Mouse (Mus musculus): ENCODE measurements around the gene Smim20. TPM values are rescaled to one million over a fixed set of nuclear protein-coding genes. Genes with fewer than 3 reads are reported as not detected.

Gene Smim20
- polyA plus RNA-seq (2012; rRNA removed) (15.4 and 17.3 TPM in 2 replicates), polyA plus RNA-seq (2014; fragmentation: Nextera tagmentation; extraction: Ambion mirVana) (35.2 and 38.5 TPM in 2 replicates)

DNA sequence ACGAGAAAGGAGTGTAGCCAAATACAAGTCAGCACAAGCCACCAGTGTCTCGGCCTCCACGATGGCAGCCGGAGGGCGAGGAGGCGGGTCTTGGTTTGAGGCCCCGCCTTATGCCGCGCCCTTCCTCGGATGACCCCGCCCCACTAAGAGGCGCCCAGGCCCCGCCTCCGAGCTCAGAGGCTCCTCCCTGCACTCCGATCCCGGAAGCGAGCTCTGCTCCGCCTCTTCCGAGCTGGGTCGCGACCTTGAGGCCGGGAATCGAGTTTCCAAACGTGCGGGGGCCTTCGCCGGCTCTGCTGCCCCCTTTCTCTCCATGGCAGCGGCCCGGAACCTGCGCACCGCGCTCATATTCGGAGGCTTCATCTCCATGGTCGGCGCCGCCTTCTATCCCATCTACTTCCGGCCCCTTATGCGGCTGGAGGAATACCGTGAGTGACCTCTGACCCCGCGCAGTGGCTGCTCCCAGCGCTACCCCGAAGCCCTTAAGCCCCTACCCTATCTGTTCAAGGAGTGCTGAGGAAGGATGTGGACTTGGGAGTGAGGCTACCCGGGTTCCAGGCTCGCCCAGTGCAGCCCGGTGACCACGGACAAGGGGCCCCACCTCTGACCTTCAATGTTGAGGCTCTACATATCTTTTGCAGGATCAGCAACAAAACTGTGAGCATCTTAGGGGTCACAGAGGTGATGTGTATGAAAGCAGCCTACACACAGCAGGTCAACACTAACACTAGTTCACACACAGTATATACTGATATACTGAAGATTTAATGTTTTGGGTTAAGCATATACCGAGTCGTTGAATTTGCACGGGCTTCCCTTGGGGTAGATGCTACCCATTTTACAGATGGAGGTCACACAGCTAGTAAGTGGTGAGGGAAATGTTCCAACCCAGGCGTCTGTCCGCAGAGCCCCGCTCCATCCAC, at the start of gene Smim20:
TSS of gene Smim20 (plus strand) at position 153 of the 923 bp plus-strand sequence.
- peak within 1 kb of the TSS; percentile 87 for H3K9ac ChIP-seq (replicated peaks)
- 9% methylated on average over 53 of the region's 53 CpGs for WGBS (ENCODE audit: insufficient replicate concordance)
- no peaks in the 10 kb centered on the region for H3K9me3 ChIP-seq (ENCODE audit: control insufficient read depth, low read length)
- peak within 1 kb of the TSS; percentile 58 for H3K27ac ChIP-seq
- no peak for TF ChIP-seq EP300 (IDR thresholded peaks at IDR 0.05; ENCODE audit: low read depth)
- 0 out of 2 replicates have a peak, but pooled peaks have one; percentile 10 for TF ChIP-seq CTCF (IDR thresholded peaks at IDR 0.05; ENCODE audit: low read depth)
- no peaks in the 10 kb centered on the region for H3K27me3 ChIP-seq (ENCODE audit: control insufficient read depth, insufficient read depth, low read length)
- H3K4me3 ChIP-seq (ENCODE audit: insufficient read depth in 1 of 2, low read depth in 2 of 2, low read length in 2 of 2): peak within 1 kb of the TSS; percentile 90 to 92
- peak; percentile 95 for ATAC-seq (ENCODE audit: insufficient read depth)
- no peaks in the 10 kb centered on the region for H3K36me3 ChIP-seq (replicated peaks; ENCODE audit: control insufficient read depth, insufficient read depth, low read depth)
- H3K4me1 ChIP-seq (replicated peaks; ENCODE audit: control insufficient read depth in 2 of 2, insufficient read depth in 2 of 2, low read length in 1 of 2): peaks cover 7 to 27% of the 10 kb centered on the region in 2 experiments; a peak in 3 of 4 replicates
- peak; percentile 68 to 72 (median 71) for DNase-seq (ENCODE audit: low read depth in 3 of 3, low spot score in 3 of 3)
- peak within 1 kb of the TSS; percentile 81 for H3K4me2 ChIP-seq (ENCODE audit: low read depth)

DNA sequence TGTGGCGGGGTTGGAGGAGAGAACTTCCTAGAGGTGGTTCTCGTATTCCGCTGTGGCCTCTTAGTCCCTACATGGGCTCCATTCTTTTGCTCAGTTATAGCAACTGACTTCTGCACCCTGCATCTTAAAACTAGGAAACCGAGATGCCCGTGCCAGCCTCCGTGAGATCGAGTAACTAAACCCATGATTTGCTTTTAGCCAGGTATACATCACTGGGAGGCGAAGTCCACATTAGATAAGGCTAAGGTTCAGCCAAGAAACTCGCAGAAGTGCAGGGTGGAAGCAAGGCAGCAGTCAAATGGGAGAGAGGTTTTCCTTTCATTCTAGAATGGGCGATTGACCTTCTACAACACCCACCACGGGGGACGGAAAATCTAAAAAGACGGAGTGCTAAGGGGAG, 41.4 kb upstream of the Smim20 start:
- Histone ChIP-seq H3K27me3 (ENCODE audit: control insufficient read depth, insufficient read depth, low read length) (no peaks in the 10 kb centered on the region), H3K9ac (replicated peaks) (no peak overlapping the region), H3K4me3 (ENCODE audit: insufficient read depth in 1 of 2, low read depth in 2 of 2, low read length in 2 of 2) (no peak overlapping the region), H3K9me3 (ENCODE audit: control insufficient read depth, low read length) (no peaks in the 10 kb centered on the region), H3K36me3 (replicated peaks; ENCODE audit: control insufficient read depth, insufficient read depth, low read depth) (no peaks in the 10 kb centered on the region), H3K4me1 (replicated peaks; ENCODE audit: control insufficient read depth in 2 of 2, insufficient read depth in 2 of 2, low read length in 1 of 2) (no peaks in the 10 kb centered on the region), H3K4me2 (ENCODE audit: low read depth) (no peak overlapping the region), H3K27ac (no peak overlapping the region)
- ATAC-seq (ENCODE audit: insufficient read depth) (no peak), DNase-seq (ENCODE audit: low read depth in 3 of 3, low spot score in 3 of 3) (no peak)
- TF ChIP-seq CTCF (IDR thresholded peaks at IDR 0.05; ENCODE audit: low read depth): no peak
- no peak for TF ChIP-seq EP300 (IDR thresholded peaks at IDR 0.05; ENCODE audit: low read depth)
- WGBS (ENCODE audit: insufficient replicate concordance): 65% methylated on average over 13 of the region's 13 CpGs

DNA sequence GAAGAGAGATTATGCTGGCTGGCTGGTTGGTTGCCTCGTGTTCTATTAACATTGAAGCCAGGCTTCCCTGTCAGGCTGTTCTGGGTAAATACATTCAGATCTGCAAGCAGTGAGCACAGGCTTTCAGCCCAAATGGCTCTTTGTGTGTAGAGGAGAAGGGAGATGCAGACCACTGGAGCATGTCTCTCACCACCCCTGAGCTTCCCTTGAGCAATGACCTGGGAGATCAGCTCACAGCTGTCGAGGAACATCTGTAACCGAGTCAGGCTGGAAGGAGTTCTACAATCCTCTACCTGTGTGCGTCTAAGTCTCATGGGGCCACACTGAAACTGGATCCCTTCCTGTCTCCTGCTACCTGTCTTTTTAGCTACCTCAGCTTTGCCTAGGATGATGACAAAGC, 36.3 kb upstream of the Smim20 start:
- Histone ChIP-seq H3K27me3 (ENCODE audit: control insufficient read depth, insufficient read depth, low read length) (no peaks in the 10 kb centered on the region), H3K27ac (no peak overlapping the region), H3K4me1 (replicated peaks; ENCODE audit: control insufficient read depth in 2 of 2, insufficient read depth in 2 of 2, low read length in 1 of 2) (no peaks in the 10 kb centered on the region), H3K36me3 (replicated peaks; ENCODE audit: control insufficient read depth, insufficient read depth, low read depth) (no peaks in the 10 kb centered on the region), H3K4me2 (ENCODE audit: low read depth) (no peak overlapping the region), H3K4me3 (ENCODE audit: insufficient read depth in 1 of 2, low read depth in 2 of 2, low read length in 2 of 2) (no peak overlapping the region), H3K9ac (replicated peaks) (no peak overlapping the region), H3K9me3 (ENCODE audit: control insufficient read depth, low read length) (no peaks in the 10 kb centered on the region)
- ATAC-seq (ENCODE audit: insufficient read depth) (no peak), DNase-seq (ENCODE audit: low read depth in 3 of 3, low spot score in 3 of 3) (no peak)
- WGBS (ENCODE audit: insufficient replicate concordance): 66% methylated on average over 4 of the region's 4 CpGs
- no peak for TF ChIP-seq EP300 (IDR thresholded peaks at IDR 0.05; ENCODE audit: low read depth)
- TF ChIP-seq CTCF (IDR thresholded peaks at IDR 0.05; ENCODE audit: low read depth): no peak

DNA sequence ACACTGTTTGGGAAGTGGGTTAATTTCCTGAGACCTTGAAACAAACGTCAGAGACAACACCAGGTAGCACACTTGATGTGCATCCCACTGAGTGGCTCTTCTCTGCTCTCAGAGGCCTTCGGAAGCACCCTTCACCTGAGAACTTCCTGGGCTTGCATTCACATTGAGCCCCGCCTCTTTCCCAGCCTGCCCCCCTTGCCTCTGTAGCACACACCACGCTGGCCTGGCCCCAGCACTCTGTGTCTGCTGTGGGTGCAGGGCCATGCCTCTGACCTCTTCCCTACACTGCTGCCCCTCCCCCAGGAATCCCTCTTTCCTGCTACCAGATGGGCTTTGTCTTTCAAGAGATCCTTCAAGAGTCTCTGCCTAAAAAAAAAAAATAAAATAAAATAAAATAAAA, 31.3 kb upstream of the Smim20 start:
- H3K4me2 ChIP-seq (ENCODE audit: low read depth): no peak overlapping the region
- no peaks in the 10 kb centered on the region for H3K4me1 ChIP-seq (replicated peaks; ENCODE audit: control insufficient read depth in 2 of 2, insufficient read depth in 2 of 2, low read length in 1 of 2)
- no peak overlapping the region for H3K4me3 ChIP-seq (ENCODE audit: insufficient read depth in 1 of 2, low read depth in 2 of 2, low read length in 2 of 2)
- no peak overlapping the region for H3K27ac ChIP-seq
- H3K9ac ChIP-seq (replicated peaks): no peak overlapping the region
- H3K27me3 ChIP-seq (ENCODE audit: control insufficient read depth, insufficient read depth, low read length): no peaks in the 10 kb centered on the region
- no peak for DNase-seq (ENCODE audit: low read depth in 3 of 3, low spot score in 3 of 3)
- TF ChIP-seq CTCF (IDR thresholded peaks at IDR 0.05; ENCODE audit: low read depth): no peak
- no peak for TF ChIP-seq EP300 (IDR thresholded peaks at IDR 0.05; ENCODE audit: low read depth)
- H3K36me3 ChIP-seq (replicated peaks; ENCODE audit: control insufficient read depth, insufficient read depth, low read depth): no peaks in the 10 kb centered on the region
- no peak for ATAC-seq (ENCODE audit: insufficient read depth)
- H3K9me3 ChIP-seq (ENCODE audit: control insufficient read depth, low read length): no peaks in the 10 kb centered on the region
- WGBS (ENCODE audit: insufficient replicate concordance): 16% methylated on average over 4 of the region's 4 CpGs

DNA sequence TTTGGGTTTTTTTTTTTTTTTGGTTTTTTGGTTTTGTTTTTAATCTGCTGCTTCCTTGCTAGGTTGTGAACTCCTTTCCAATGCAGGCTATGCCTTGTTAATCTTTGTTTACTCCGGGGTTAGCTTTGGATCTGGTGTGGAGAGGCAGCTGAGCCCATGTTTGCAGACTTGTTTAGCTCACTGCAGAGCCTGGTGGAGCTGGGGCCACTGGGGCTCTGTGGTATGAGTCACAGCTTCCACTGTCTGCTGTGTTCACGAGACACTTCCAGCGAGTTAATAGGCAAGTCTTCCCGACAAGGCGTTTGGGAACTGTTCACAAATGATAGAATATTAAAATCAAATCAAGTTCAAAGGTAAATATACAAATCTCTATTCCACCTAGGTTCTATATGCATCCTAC, 30.7 kb upstream of the Smim20 start:
- H3K9me3 ChIP-seq (ENCODE audit: control insufficient read depth, low read length): no peaks in the 10 kb centered on the region
- TF ChIP-seq EP300 (IDR thresholded peaks at IDR 0.05; ENCODE audit: low read depth) (no peak), CTCF (IDR thresholded peaks at IDR 0.05; ENCODE audit: low read depth) (no peak)
- WGBS (ENCODE audit: insufficient replicate concordance): 21% methylated on average over 5 of the region's 5 CpGs
- H3K4me2 ChIP-seq (ENCODE audit: low read depth): no peak overlapping the region
- no peaks in the 10 kb centered on the region for H3K27me3 ChIP-seq (ENCODE audit: control insufficient read depth, insufficient read depth, low read length)
- H3K4me1 ChIP-seq (replicated peaks; ENCODE audit: control insufficient read depth in 2 of 2, insufficient read depth in 2 of 2, low read length in 1 of 2): no peaks in the 10 kb centered on the region
- H3K9ac ChIP-seq (replicated peaks): no peak overlapping the region
- no peaks in the 10 kb centered on the region for H3K36me3 ChIP-seq (replicated peaks; ENCODE audit: control insufficient read depth, insufficient read depth, low read depth)
- H3K4me3 ChIP-seq (ENCODE audit: insufficient read depth in 1 of 2, low read depth in 2 of 2, low read length in 2 of 2): no peak overlapping the region
- DNase-seq (ENCODE audit: low read depth in 3 of 3, low spot score in 3 of 3): no peak
- H3K27ac ChIP-seq: no peak overlapping the region
- ATAC-seq (ENCODE audit: insufficient read depth): no peak
